Mouse (Mus musculus) left cerebral cortex, adult 2 months (tissue): ENCODE measurements around the gene Dnah9. TPM values are rescaled to one million over a fixed set of nuclear protein-coding genes. Genes with fewer than 3 reads are reported as not detected.
A peak's percentile ranks its signal among the peaks of the same experiment; 100 is the strongest.

ENCODE experiments used
- DNase-seq, 2 experiments: peaks; one replicate each; pipeline ENCODE4 v3.0.0; 2021 to 2022; ENCODE audit warnings: low spot score in 2 of 2, mixed read lengths in 1 of 2; ENCODE audit errors: extremely low spot score in 1 of 2
- H3K27ac ChIP-seq: fragments of 200-600 bp; 2 replicates; pipeline ENCODE4 v1.8.1; 2022
- H3K4me3 ChIP-seq: fragments of 200-600 bp; 2 replicates; pipeline ENCODE4 v1.8.1; 2022
- CTCF ChIP-seq: fragments of 200-600 bp; IDR thresholded peaks from 2 replicates; pipeline ENCODE4 v1.8.1; 2022; ENCODE audit warnings: antibody characterized with exemption, mild to moderate bottlenecking, moderate library complexity
- intact Hi-C: fragments of 180-260 bp; cut with DNase I; formaldehyde crosslinking; loops from one replicate; pipeline ENCODE4 v1.15.1; 2025
- long read RNA-seq, 2 experiments: library from polyadenylated mRNA; stranded (forward); transcript quantifications; one replicate each; pipeline ENCODE4 v2.0.0; 2021; ENCODE audit warnings: borderline mapping rate in 2 of 2
- total RNA-seq, 2 experiments: library from RNA; stranded (reverse); gene quantifications; 2 replicates each; pipeline ENCODE4 v1.2.3; 2021

Gene Dnah9
- 1 to 10 TPM; 2.4 to 4.9 TPM for total RNA-seq
- long read RNA-seq, experiment 1, partial matches to known transcripts = 1 of 4 reads
- long read RNA-seq, experiment 1, other reads (novel, unspliced or antisense) = 3 of 4 reads
- long read RNA-seq, experiment 2 = 0 reads

DNA sequence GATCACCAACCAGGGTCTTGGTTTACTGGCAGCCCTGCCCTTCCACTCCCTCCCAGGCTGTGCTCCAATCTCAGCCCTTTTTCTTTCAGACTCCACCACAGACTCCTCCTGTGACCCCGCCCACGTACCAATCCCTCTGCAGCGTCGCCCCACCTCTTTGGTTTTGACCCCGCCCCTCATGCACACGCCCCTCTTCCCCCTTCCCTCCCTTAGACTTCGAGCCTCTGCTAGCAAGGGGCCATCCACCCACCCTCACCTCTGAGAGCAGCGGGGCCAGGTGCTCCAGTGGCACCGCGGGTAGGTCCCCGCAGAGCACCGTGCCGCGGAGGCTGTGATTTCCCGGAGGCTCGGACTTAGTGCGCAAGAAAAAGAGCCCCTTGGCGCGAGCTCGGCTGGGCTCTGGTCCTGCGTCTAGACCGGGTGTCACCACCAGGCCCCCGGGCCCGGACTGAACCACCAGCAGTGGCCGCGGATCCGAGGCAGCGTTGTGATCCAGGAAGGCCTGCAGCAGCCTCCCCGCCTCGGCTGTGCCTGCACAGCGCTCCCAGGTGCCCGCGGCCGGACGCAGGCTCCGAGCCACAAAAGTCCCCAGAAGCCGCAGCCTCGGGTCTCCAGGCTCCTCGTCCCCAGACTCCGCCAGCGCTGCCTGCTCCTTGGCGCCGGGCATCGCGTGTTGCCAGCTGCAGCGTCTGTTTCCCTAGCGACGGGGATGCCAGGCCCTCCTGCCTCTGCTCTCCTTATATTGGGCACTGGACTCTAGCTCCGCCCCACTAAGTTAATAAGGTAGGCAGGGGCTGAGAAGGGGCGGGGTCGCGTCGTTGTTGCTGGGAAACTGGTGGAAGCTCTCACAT lies at the start of gene Dnah9:
Gene Dnah9 (minus strand): TSS at position 751 of the 851 bp plus-strand sequence.
- Histone ChIP-seq H3K4me3 (peak within 1 kb of the TSS; percentile 73), H3K27ac (peak within 1 kb of the TSS; percentile 59)
- peak; percentile 83 to 84 for DNase-seq
- intact Hi-C loops = loop anchor here (5.0 to 10.0 kb wide), 3 partner anchors 207 to 359 kb away; partner anchors contain the start of gene Shisa6
- TF ChIP-seq CTCF = no peak; the same call in 1 of the 2 replicates

DNA sequence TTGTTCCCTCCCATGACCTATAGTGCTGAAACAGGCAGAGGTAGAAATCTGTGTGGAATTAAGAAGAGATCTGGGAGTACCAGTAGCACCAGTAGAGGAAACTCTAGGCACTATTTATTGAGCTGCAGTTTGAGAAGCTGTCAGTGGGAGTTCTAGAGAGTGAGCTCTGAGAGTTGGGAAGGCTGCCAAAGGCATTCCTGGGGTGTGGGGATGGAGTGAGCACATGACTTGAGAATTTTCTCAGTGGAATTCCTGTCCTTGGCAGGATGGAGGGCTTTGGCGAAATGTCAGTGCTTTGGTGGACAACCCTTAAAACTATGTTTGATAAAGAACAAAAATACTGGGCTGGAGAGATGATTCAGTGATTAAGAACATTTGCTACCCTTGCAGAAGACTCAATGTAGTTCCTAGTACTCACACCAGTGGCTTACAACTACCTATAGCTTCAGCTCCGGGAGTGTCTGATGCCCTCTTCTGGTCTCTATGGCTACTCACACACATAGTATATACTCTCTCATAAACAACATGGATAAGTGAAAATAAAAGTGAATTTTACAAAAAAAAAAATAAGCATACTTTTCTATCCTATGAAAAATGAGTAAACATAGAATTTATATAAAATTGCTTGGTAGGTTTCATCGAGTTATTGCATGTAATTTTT lies 20.4 kb upstream of the Dnah9 start:
- peak in 1 of 2 experiments; percentile 33 for DNase-seq
- Histone ChIP-seq H3K4me3 (no peak overlapping the region), H3K27ac (no peak overlapping the region)
- TF ChIP-seq CTCF = no peak; the same call in 1 of the 2 replicates
- intact Hi-C loops = no loop called here

DNA sequence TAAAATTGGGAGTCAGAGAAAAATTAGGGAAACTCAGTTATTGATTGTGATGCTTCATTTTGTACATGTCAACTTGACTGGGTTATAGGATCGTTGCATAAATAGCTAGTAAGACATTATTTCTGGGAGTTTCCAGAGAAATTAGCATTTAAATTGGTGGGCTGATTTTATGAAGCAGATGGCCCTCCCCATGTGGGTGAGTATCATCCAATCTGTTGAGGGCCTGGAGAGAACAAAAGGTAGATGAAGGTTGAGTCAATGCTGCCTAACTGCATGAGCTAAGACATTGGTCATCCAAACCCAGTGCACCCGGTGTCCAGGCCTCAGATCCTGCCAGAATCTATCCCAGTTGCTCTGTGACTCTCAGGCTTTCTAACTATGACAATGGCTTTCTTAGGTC lies 19.8 kb upstream of the Dnah9 start:
- DNase-seq = no peak
- TF ChIP-seq CTCF = no peak
- no peak overlapping the region for H3K4me3 ChIP-seq
- no peak overlapping the region for H3K27ac ChIP-seq
- intact Hi-C loops = no loop called here

DNA sequence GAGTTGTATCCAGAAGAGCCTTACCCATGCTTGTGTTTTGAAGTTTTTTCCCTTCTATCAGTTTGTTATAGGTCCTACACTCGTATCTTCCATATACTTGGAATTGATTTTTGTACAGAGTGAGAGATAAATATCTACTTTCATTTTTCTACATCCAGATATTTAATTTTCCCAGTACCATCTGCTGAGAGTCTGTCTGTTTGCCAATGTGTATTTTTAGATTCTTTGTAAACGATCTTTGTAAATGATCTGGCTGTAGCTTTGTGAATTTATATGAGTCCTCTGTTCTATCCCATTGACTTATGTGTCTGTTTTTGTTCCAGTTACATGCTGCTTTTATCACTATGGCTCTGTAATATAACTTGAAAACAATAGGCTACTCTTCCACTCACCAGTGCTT lies 9.4 kb upstream of the Dnah9 start:
- no peak overlapping the region for H3K27ac ChIP-seq
- no peak overlapping the region for H3K4me3 ChIP-seq
- TF ChIP-seq CTCF = no peak
- no peak for DNase-seq
- intact Hi-C loops = no loop called here

DNA sequence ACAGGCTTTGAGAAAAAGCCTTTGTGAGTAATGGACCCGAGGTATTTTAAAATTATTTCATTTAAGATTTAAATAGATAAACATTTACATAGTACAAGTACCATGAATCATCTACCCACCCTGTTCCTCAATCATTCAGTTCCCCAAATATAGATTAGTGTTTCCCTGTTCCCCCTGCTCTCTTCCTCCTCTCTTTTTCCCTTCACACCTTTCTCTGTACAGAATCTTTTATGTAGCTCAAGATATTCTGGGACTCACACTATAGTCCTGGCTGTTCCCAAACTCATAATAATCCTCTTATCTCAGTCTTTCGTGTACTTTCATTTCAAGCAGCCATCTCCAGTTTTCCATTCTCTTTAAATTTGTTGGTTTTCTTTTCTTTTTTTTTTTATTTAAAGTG lies 4.3 kb downstream of the Dnah9 start:
- Histone ChIP-seq H3K4me3 (no peak overlapping the region), H3K27ac (no peak overlapping the region)
- intact Hi-C loops = loop anchor here (2.0 to 10.0 kb wide), 3 partner anchors 211 to 261 kb away; no protein-coding TSS in a partner anchor
- DNase-seq = no peak
- no peak for TF ChIP-seq CTCF

DNA sequence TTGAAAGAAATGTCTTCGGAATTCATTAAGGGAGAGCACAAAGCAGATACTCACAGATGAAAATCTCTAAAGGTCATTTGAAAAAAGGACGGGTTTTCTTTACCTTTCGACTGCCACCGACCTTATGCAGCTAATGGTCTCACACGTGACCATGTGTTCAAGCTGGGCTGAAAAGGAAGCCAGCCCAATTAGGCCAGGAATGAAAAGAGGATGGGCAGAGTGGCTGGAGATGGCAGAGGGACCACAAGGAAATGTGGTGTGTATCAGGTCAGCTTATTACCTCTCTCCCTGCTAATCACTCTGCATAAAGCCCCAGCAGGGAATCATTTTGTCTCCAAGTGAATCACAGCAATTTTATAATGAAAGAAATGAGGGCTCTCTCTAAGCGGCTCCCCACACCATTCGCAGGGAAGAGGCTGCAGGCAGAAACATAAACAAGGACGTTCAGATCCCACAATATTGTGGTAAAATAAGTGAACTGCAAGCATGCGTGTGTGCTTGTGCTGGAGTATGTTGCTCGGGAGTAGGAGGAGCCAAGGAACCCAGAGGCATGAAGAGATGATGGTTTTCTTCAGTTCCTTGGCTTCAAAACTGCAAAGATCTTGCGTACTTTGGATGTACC lies 27.6 kb downstream of the Dnah9 start:
- intact Hi-C loops = no loop called here
- Histone ChIP-seq H3K4me3 (no peak overlapping the region), H3K27ac (no peak overlapping the region)
- no peak for DNase-seq
- TF ChIP-seq CTCF = no peak

DNA sequence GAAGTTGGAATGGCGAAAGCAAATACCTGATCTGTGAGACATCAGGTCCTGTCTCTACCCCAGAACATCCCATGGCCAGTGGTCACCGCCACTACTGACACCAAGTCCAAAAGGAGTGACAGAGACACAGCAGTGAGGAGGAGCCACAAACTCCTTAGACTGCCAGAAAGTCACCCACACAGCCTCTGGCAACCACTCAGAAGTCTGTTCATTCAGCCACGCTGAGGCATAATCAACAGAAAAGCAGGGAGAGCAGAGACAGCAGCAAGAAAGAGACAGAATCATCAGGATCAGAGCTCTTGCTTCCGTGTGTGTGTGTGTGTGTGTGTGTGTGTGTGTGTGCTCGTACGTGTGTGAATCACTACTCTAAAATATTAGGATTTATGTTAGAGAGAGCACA lies 33.5 kb downstream of the Dnah9 start:
- intact Hi-C loops = no loop called here
- DNase-seq = no peak
- H3K27ac ChIP-seq = no peak overlapping the region
- no peak overlapping the region for H3K4me3 ChIP-seq
- no peak for TF ChIP-seq CTCF

DNA sequence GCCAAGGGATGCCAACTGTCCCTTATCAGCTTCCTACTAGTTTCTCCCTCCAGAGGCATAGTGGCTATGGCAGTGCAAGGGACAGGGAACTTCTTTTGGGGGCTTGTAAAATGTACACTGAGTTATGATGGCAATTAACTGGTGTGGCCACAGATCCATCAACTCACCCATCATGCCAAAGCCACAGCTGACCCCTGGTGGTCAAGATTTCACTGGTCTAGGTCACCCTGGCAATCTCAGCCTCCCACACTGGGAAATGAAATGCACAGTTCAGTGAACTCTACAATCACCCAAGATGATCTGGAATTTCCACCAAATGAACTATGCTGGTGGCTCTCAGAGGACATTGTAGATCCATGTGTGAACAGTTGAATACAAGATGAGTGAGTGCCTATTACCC lies 42.2 kb downstream of the Dnah9 start:
- intact Hi-C loops = no loop called here
- no peak for TF ChIP-seq CTCF

DNA sequence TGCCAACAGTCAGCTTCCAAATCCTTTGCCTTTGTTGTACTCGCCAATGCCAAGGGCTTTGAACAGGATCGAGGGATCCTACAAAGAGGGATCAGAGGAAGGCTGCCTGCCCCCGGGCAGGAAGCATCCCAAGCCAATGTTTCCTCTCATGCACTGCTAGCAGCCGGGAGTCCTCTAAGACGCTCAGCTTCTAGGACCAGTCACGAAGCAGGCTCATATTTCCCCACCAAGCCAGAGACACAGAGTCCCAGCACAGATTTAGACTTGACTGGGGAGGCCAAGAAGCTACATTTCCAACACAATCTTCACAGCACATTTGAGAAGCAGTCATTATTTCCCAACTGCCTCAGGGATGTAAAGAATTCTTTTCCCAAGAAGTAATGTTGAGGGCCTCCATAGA lies 43.9 kb downstream of the Dnah9 start:
- intact Hi-C loops = loop anchor here (5.0 kb wide), 4 partner anchors 133 to 488 kb away; partner anchors contain the start of gene Shisa6
- DNase-seq = no peak
- TF ChIP-seq CTCF = no peak

More for the DNA sequence above, 42.2 kb downstream of the Dnah9 start:
- no peak for DNase-seq
- no peak overlapping the region for H3K4me3 ChIP-seq
- no peak overlapping the region for H3K27ac ChIP-seq

DNA sequence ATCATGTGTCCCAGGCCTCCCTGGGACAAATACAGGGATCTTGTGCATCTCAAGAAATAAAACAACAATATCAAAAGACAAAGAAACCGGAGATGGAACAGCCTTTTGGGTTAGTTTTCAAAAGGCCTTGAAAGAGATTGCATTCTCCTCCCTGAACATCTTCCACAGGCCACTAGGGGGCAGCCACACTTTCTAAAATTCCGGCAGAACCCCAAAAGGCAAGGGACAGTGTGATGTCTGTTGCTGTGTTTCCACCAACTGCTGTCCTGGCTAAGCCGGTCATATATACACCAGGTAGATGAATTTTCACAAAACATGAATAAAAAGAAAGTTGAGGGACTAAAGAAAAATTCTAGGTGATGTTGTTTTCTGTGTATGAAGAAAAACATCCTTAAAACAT lies 46.3 kb downstream of the Dnah9 start:
- peak; percentile 61 to 76 for DNase-seq
- Histone ChIP-seq H3K27ac (no peak overlapping the region), H3K4me3 (no peak overlapping the region)
- peak; percentile 88 for TF ChIP-seq CTCF
- intact Hi-C loops = loop anchor here (2.0 to 5.0 kb wide), 5 partner anchors 135 to 751 kb away; partner anchors contain the start of gene Shisa6

More for the DNA sequence above, 43.9 kb downstream of the Dnah9 start:
- H3K27ac ChIP-seq = no peak overlapping the region
- no peak overlapping the region for H3K4me3 ChIP-seq

DNA sequence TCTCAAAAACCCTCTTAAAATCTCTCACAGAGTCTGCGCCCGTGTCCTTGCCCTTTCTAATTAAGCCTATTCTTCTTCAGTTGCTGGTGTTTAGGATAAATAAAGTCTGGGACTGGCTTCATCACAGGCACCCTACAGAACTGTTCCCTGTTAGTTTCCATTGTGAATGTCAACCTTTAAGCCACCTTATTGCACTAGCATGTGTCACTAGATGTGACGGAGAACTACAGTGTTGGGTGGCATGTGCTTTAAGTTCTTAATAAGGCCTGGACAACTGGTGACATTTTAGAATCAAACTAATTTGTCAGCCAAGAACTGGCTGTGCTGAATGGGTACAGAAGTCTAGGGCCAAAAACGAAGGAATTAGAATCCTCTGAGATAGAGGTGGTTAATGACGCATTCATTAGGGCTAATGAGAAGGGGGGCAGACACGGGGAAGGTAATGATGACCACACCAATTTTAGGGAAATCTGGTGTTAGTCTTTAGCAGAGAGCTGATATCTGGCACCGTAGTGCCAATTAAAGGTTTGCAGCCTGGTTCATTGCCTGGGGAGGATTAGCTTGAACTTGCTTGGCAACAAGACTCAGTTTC lies 84.6 kb downstream of the Dnah9 start:
- DNase-seq = no peak

More for the DNA sequence above, 84.6 kb downstream of the Dnah9 start:
- intact Hi-C loops = no loop called here
- TF ChIP-seq CTCF = no peak
- Histone ChIP-seq H3K4me3 (no peak overlapping the region), H3K27ac (no peak overlapping the region)
